Mouse (Mus musculus): ENCODE data around the gene Lce1a1.

DNA sequence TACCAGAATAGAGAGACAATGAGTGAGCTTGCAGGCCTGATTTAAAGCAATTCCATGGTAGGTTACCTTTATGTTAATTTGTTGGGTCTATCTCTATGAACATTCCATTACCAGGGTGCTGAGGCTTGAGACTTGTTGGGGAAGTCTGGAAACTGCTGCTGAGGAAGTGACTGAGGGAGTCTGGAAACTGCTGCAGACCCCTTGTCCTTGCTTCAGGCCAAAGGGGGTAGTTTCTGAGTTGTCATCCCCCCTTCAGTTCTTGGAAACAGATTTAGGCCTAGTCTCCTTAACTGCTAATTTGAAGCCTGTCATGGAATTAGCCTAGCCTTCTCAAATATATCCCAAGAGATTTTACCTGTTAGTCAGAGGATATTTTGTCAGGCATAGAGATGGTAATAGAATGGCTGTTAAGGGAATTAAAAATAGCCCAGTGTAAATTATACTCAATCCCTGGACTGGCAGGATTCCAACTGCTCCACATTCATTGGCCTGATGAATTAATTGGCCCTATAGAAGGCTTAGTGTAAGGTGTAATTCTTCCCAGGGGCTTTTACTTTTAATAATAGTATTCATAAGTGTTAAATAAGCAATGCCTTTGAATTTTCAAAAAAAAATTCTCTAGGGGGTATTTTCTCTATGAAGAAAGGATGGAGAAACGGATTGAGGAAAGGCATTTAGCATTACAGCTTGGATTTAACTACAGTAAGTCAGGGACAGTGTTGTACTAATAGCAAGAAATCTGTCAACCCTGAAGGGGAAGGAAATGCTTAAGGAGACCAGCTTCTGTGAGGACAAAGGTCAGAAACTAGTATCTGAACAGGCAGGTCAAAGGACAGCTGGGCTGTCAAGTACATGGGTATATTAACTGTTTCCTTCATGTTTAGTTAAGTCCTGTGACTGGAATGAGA is 10.1 kb downstream of the Lce1a1 start:
- TF ChIP-seq CTCF (IDR thresholded peaks at IDR 0.05; ENCODE audit: low read depth, low read length) (no peak), POLR2A (IDR thresholded peaks at IDR 0.05; ENCODE audit: extremely low read depth, insufficient read depth, low read length) (no peak)
